Mouse (Mus musculus): Measurements from ENCODE around the gene Ak7. TPM values are rescaled to one million over a fixed set of nuclear protein-coding genes. Genes with fewer than 3 reads are reported as not detected.

The Ak7 gene
- polyA plus RNA-seq, 1 experiment from 2014 or later = 0.07 TPM

- 48% methylated on average over 15 of the region's 15 CpGs for WGBS
- Histone ChIP-seq H3K4me2 (ENCODE audit: low read length) (no peak overlapping the region), H3K9ac (ENCODE audit: low read length) (no peak overlapping the region), H3K36me3 (ENCODE audit: control insufficient read depth, insufficient read depth, low read length) (no peaks in the 10 kb centered on the region), H3K9me3 (ENCODE audit: control insufficient read depth, low read length) (peaks cover 5% of the 10 kb centered on the region; the same call in 1 of the 2 replicates), H3K4me1 (ENCODE audit: control insufficient read depth in 2 of 2, insufficient read depth in 2 of 2, low read length in 2 of 2) (peaks cover 0 to 4% of the 10 kb centered on the region in 2 experiments; a peak in 1 of 4 replicates), H3K4me3 (ENCODE audit: control insufficient read depth in 1 of 2, insufficient read depth in 1 of 2, low read depth in 1 of 2, low read length in 2 of 2) (no peak overlapping the region), H3K27me3 (ENCODE audit: control insufficient read depth, insufficient read depth, low read length) (no peaks in the 10 kb centered on the region), H3K27ac (replicated peaks in 1 of 2; ENCODE audit: control insufficient read depth in 1 of 2, insufficient read depth in 1 of 2, low read depth in 2 of 2, low read length in 2 of 2) (no peak overlapping the region)
- ATAC-seq (ENCODE audit: insufficient number of reproducible peaks, insufficient read depth, low FRiP score, low read depth) = no peak; the same call in 1 of the 2 replicates
Measured at GRCm38 (mm10) chr12:105757816-105758497, 52.2 kb downstream of the Ak7 start.

GRCm38 (mm10) chr12:105758911-105759310 lies 53.1 kb downstream of the Ak7 start:
- Histone ChIP-seq H3K36me3 (ENCODE audit: control insufficient read depth, insufficient read depth, low read length) (no peaks in the 10 kb centered on the region), H3K9me3 (ENCODE audit: control insufficient read depth, low read length) (no peaks in the 10 kb centered on the region), H3K27me3 (ENCODE audit: control insufficient read depth, insufficient read depth, low read length) (no peaks in the 10 kb centered on the region), H3K9ac (ENCODE audit: low read length) (no peak overlapping the region), H3K4me2 (ENCODE audit: low read length) (no peak overlapping the region), H3K4me1 (ENCODE audit: control insufficient read depth in 2 of 2, insufficient read depth in 2 of 2, low read length in 2 of 2) (no peaks in the 10 kb centered on the region), H3K27ac (replicated peaks in 1 of 2; ENCODE audit: control insufficient read depth in 1 of 2, insufficient read depth in 1 of 2, low read depth in 2 of 2, low read length in 2 of 2) (no peak overlapping the region), H3K4me3 (ENCODE audit: control insufficient read depth in 1 of 2, insufficient read depth in 1 of 2, low read depth in 1 of 2, low read length in 2 of 2) (no peak overlapping the region)
- WGBS = 71% methylated on average over 2 of the region's 2 CpGs
- no peak for ATAC-seq (ENCODE audit: insufficient number of reproducible peaks, insufficient read depth, low FRiP score, low read depth)

- 41% methylated on average over 10 of the region's 10 CpGs for WGBS
- H3K36me3 ChIP-seq (ENCODE audit: control insufficient read depth, insufficient read depth, low read length) = no peaks in the 10 kb centered on the region
- no peak overlapping the region for H3K9ac ChIP-seq (ENCODE audit: low read length)
- no peak overlapping the region for H3K4me2 ChIP-seq (ENCODE audit: low read length)
- H3K27ac ChIP-seq (replicated peaks in 1 of 2; ENCODE audit: control insufficient read depth in 1 of 2, insufficient read depth in 1 of 2, low read depth in 2 of 2, low read length in 2 of 2) = no peak overlapping the region
- H3K4me3 ChIP-seq (ENCODE audit: control insufficient read depth in 1 of 2, insufficient read depth in 1 of 2, low read depth in 1 of 2, low read length in 2 of 2) = no peak overlapping the region
- no peaks in the 10 kb centered on the region for H3K27me3 ChIP-seq (ENCODE audit: control insufficient read depth, insufficient read depth, low read length)
- no peak for ATAC-seq (ENCODE audit: insufficient number of reproducible peaks, insufficient read depth, low FRiP score, low read depth)
- H3K4me1 ChIP-seq (ENCODE audit: control insufficient read depth in 2 of 2, insufficient read depth in 2 of 2, low read length in 2 of 2) = no peaks in the 10 kb centered on the region
- no peaks in the 10 kb centered on the region for H3K9me3 ChIP-seq (ENCODE audit: control insufficient read depth, low read length)
Measured at GRCm38 (mm10) chr12:105759849-105760478, 54.2 kb downstream of the Ak7 start.

- Histone ChIP-seq H3K9ac (ENCODE audit: low read length) (no peak overlapping the region), H3K27ac (replicated peaks in 1 of 2; ENCODE audit: control insufficient read depth in 1 of 2, insufficient read depth in 1 of 2, low read depth in 2 of 2, low read length in 2 of 2) (no peak overlapping the region), H3K27me3 (ENCODE audit: control insufficient read depth, insufficient read depth, low read length) (no peaks in the 10 kb centered on the region), H3K36me3 (ENCODE audit: control insufficient read depth, insufficient read depth, low read length) (no peaks in the 10 kb centered on the region), H3K4me3 (ENCODE audit: control insufficient read depth in 1 of 2, insufficient read depth in 1 of 2, low read depth in 1 of 2, low read length in 2 of 2) (no peak overlapping the region), H3K9me3 (ENCODE audit: control insufficient read depth, low read length) (no peaks in the 10 kb centered on the region), H3K4me2 (ENCODE audit: low read length) (no peak overlapping the region), H3K4me1 (ENCODE audit: control insufficient read depth in 2 of 2, insufficient read depth in 2 of 2, low read length in 2 of 2) (no peaks in the 10 kb centered on the region)
- WGBS = 77% methylated on average over 11 of the region's 11 CpGs
- ATAC-seq (ENCODE audit: insufficient number of reproducible peaks, insufficient read depth, low FRiP score, low read depth) = no peak
Measured at GRCm38 (mm10) chr12:105761171-105761570, 55.4 kb downstream of the Ak7 start.

GRCm38 (mm10) chr12:105761629-105762028 lies 55.9 kb downstream of the Ak7 start:
- Histone ChIP-seq H3K9ac (ENCODE audit: low read length) (no peak overlapping the region), H3K4me1 (ENCODE audit: control insufficient read depth in 2 of 2, insufficient read depth in 2 of 2, low read length in 2 of 2) (no peaks in the 10 kb centered on the region), H3K27me3 (ENCODE audit: control insufficient read depth, insufficient read depth, low read length) (no peaks in the 10 kb centered on the region), H3K27ac (replicated peaks in 1 of 2; ENCODE audit: control insufficient read depth in 1 of 2, insufficient read depth in 1 of 2, low read depth in 2 of 2, low read length in 2 of 2) (no peak overlapping the region), H3K4me2 (ENCODE audit: low read length) (no peak overlapping the region), H3K9me3 (ENCODE audit: control insufficient read depth, low read length) (no peaks in the 10 kb centered on the region), H3K4me3 (ENCODE audit: control insufficient read depth in 1 of 2, insufficient read depth in 1 of 2, low read depth in 1 of 2, low read length in 2 of 2) (no peak overlapping the region), H3K36me3 (ENCODE audit: control insufficient read depth, insufficient read depth, low read length) (no peaks in the 10 kb centered on the region)
- no peak for ATAC-seq (ENCODE audit: insufficient number of reproducible peaks, insufficient read depth, low FRiP score, low read depth)
- 66% methylated on average over 3 of the region's 3 CpGs for WGBS

- no peaks in the 10 kb centered on the region for H3K27me3 ChIP-seq (ENCODE audit: control insufficient read depth, insufficient read depth, low read length)
- no peak overlapping the region for H3K27ac ChIP-seq (replicated peaks in 1 of 2; ENCODE audit: control insufficient read depth in 1 of 2, insufficient read depth in 1 of 2, low read depth in 2 of 2, low read length in 2 of 2)
- no peak; the same call in 1 of the 2 replicates for ATAC-seq (ENCODE audit: insufficient number of reproducible peaks, insufficient read depth, low FRiP score, low read depth)
- H3K9ac ChIP-seq (ENCODE audit: low read length) = no peak overlapping the region
- no peaks in the 10 kb centered on the region for H3K36me3 ChIP-seq (ENCODE audit: control insufficient read depth, insufficient read depth, low read length)
- H3K9me3 ChIP-seq (ENCODE audit: control insufficient read depth, low read length) = no peaks in the 10 kb centered on the region
- no peak overlapping the region for H3K4me2 ChIP-seq (ENCODE audit: low read length)
- 38% methylated on average over 10 of the region's 10 CpGs for WGBS
- H3K4me3 ChIP-seq (ENCODE audit: control insufficient read depth in 1 of 2, insufficient read depth in 1 of 2, low read depth in 1 of 2, low read length in 2 of 2) = no peak overlapping the region
- H3K4me1 ChIP-seq (ENCODE audit: control insufficient read depth in 2 of 2, insufficient read depth in 2 of 2, low read length in 2 of 2) = no peaks in the 10 kb centered on the region
Measured at GRCm38 (mm10) chr12:105769700-105770099, 63.9 kb downstream of the Ak7 start.

- Histone ChIP-seq H3K36me3 (ENCODE audit: control insufficient read depth, insufficient read depth, low read length) (no peaks in the 10 kb centered on the region), H3K4me3 (ENCODE audit: control insufficient read depth in 1 of 2, insufficient read depth in 1 of 2, low read depth in 1 of 2, low read length in 2 of 2) (no peak overlapping the region), H3K9ac (ENCODE audit: low read length) (no peak overlapping the region), H3K27me3 (ENCODE audit: control insufficient read depth, insufficient read depth, low read length) (no peaks in the 10 kb centered on the region), H3K4me2 (ENCODE audit: low read length) (no peak overlapping the region), H3K27ac (replicated peaks in 1 of 2; ENCODE audit: control insufficient read depth in 1 of 2, insufficient read depth in 1 of 2, low read depth in 2 of 2, low read length in 2 of 2) (no peak overlapping the region), H3K4me1 (ENCODE audit: control insufficient read depth in 2 of 2, insufficient read depth in 2 of 2, low read length in 2 of 2) (no peaks in the 10 kb centered on the region), H3K9me3 (ENCODE audit: control insufficient read depth, low read length) (no peaks in the 10 kb centered on the region)
- 78% methylated on average over 7 of the region's 7 CpGs for WGBS
- ATAC-seq (ENCODE audit: insufficient number of reproducible peaks, insufficient read depth, low FRiP score, low read depth) = no peak
Measured at GRCm38 (mm10) chr12:105774871-105775270, 69.1 kb downstream of the Ak7 start.
